ENCODE assay signal across 8 mouse cellular contexts in the genomic region with DNA sequence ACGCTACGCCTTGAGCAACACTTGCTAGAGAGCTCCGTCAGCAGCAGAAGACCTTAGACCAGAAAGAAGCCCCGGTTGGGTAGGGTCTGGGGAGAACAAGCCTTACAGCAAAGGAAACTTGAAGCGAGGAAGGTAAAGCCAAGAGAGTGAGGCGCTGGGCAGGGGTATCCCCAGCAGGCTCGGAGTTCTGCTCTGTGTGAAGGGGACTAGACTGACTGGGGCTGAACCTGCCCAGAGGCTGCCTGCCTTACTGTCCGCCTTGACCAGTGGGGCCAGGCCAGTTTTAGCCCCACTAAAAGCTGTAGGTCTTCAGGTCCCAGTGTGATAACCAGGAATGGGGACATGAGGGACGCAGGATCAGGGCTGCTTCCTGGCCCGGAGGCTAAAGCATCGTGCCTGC. TPM values are rescaled to one million over a fixed set of nuclear protein-coding genes. Genes with fewer than 3 reads are reported as not detected.
A peak's percentile ranks its signal among the peaks of the same experiment; 100 is the strongest.
DNase-seq lines count a peak whose midpoint lies in the region; ATAC-seq and TF ChIP-seq lines count a peak whose summit lies in the region.

A gene (plus strand): TSS at position 69 of the 400 bp plus-strand sequence.

- H3K27ac ChIP-seq in lung, embryonic 14.5 days (ENCODE audit: low read depth) = no peak within 1 kb of the TSS
- H3K27ac ChIP-seq in bone marrow, adult 2 months (ENCODE audit: control insufficient read depth, insufficient read depth, low read depth, low read length, poor library complexity) = peak within 1 kb of the TSS; percentile 28
- no peak within 1 kb of the TSS for H3K27ac ChIP-seq in neural tube, embryonic 12.5 days

- 34% methylated on average over 11 of the region's 11 CpGs for WGBS in lung, embryonic 14.5 days
- WGBS in bone marrow, adult 2 months = 56% methylated on average over 11 of the region's 11 CpGs
- 56% methylated on average over 11 of the region's 11 CpGs for WGBS in large intestine, adult 2 months
- 28% methylated on average over 11 of the region's 11 CpGs for WGBS in neural tube, embryonic 12.5 days

- peak within 1 kb of the TSS; percentile 76 for H3K4me3 ChIP-seq in lung, embryonic 14.5 days (ENCODE audit: low read depth, low read length)
- peak within 1 kb of the TSS; percentile 59 for H3K4me3 ChIP-seq in bone marrow, adult 2 months (replicated peaks; ENCODE audit: control insufficient read depth, low read depth, low read length)
- peak within 1 kb of the TSS; percentile 36 for H3K4me3 ChIP-seq in neural tube, embryonic 12.5 days

- no peak for DNase-seq in lung, embryonic 14.5 days
- no peak for DNase-seq in lung, adult 18-20 months
- peak in 1 of 2 experiments; percentile 11 for DNase-seq in gastrocnemius, postnatal 4 days (ENCODE audit: low spot score in 2 of 2)
- no peak for DNase-seq in large intestine, adult 2 months (ENCODE audit: low read depth, low spot score)
- no peak for DNase-seq in left cerebral cortex, adult 18-20 months (ENCODE audit: low spot score in 2 of 2)
- DNase-seq in layer of hippocampus, adult 9-10 months (ENCODE audit: low spot score) = no peak

- peak within 1 kb of the TSS; percentile 90 for H3K4me2 ChIP-seq in lung, embryonic 14.5 days
- H3K4me2 ChIP-seq in neural tube, embryonic 12.5 days (replicated peaks) = peak within 1 kb of the TSS; percentile 94

- peaks cover 23% of the 10 kb centered on the region for H3K36me3 ChIP-seq in lung, embryonic 14.5 days (ENCODE audit: insufficient read depth)
- peaks cover 11% of the 10 kb centered on the region; the same call in 1 of the 2 replicates for H3K36me3 ChIP-seq in neural tube, embryonic 12.5 days

- H3K9ac ChIP-seq in lung, embryonic 14.5 days = peak within 1 kb of the TSS; percentile 18
- no peak within 1 kb of the TSS for H3K9ac ChIP-seq in neural tube, embryonic 12.5 days

- no peaks in the 10 kb centered on the region for H3K9me3 ChIP-seq in lung, embryonic 14.5 days (ENCODE audit: low read depth, low read length)
- H3K9me3 ChIP-seq in neural tube, embryonic 12.5 days = no peaks in the 10 kb centered on the region

- peaks cover 10% of the 10 kb centered on the region for H3K4me1 ChIP-seq in lung, embryonic 14.5 days (ENCODE audit: insufficient read depth)
- peaks cover 19% of the 10 kb centered on the region for H3K4me1 ChIP-seq in bone marrow, adult 2 months (ENCODE audit: control insufficient read depth, insufficient read depth, low read length)
- H3K4me1 ChIP-seq in neural tube, embryonic 12.5 days = peaks cover 46% of the 10 kb centered on the region

- H3K27me3 ChIP-seq in lung, embryonic 14.5 days (ENCODE audit: insufficient read depth, low read length) = no peaks in the 10 kb centered on the region
- H3K27me3 ChIP-seq in neural tube, embryonic 12.5 days (replicated peaks) = peaks cover 19% of the 10 kb centered on the region

- no peak for TF ChIP-seq POLR2A in bone marrow, adult 2 months (IDR thresholded peaks at IDR 0.05; ENCODE audit: borderline replicate concordance, control insufficient read depth, low read depth, low read length)

- no peak for TF ChIP-seq CTCF in lung, embryonic 14.5 days (IDR thresholded peaks at IDR 0.05; ENCODE audit: low read depth)
- TF ChIP-seq CTCF in bone marrow, adult 2 months (IDR thresholded peaks at IDR 0.05; ENCODE audit: control insufficient read depth, insufficient read depth, low read length) = no peak

- ATAC-seq in lung, embryonic 14.5 days (ENCODE audit: insufficient read depth) = no peak
- ATAC-seq in neural tube, embryonic 12.5 days (ENCODE audit: low FRiP score, low read depth) = no peak

RNA-seq across cellular contexts. Expression of the gene that starts here (rescaled TPM):
- 45.6 and 45.8 TPM in 2 replicates for polyA plus RNA-seq in lung, embryonic 14.5 days (2014; fragmentation: Nextera tagmentation; extraction: Ambion mirVana)
- polyA plus RNA-seq in bone marrow, adult 2 months (2011; ENCODE audit: insufficient read depth, insufficient read length, low replicate concordance, missing spikeins) = 204 and 219 TPM in 2 replicates
- total RNA-seq in gastrocnemius, postnatal 4 days (2021) = 100 to 1,000 TPM; 114 to 119 TPM
- polyA plus RNA-seq in large intestine, adult 2 months (2012; rRNA removed) = 70.9 and 83.8 TPM in 2 replicates
- 48.2 and 52.0 TPM in 2 replicates for polyA plus RNA-seq in neural tube, embryonic 12.5 days (2016; fragmentation: Nextera tagmentation; extraction: Ambion mirVana)
- 1 to 10 TPM; 3.4 to 3.9 TPM for total RNA-seq in left cerebral cortex, adult 18-20 months (2021)

Comparison
In these comparisons a context has a peak if more than half of its experiments do, and no peak if none do; other contexts are left out.
1. RNA of the gene that starts here (total RNA-seq): 114 to 119 TPM in gastrocnemius, postnatal 4 days; 3.4 to 3.9 TPM in left cerebral cortex, adult 18-20 months; every median in the first group is over 10 times any median in the second.
2. Peak in every context shown above with its lines, with median percentiles within 50 percentile points of each other: H3K4me3 ChIP-seq.